Mouse (Mus musculus) 3134 (cell line): ENCODE results near the gene Manf.

ENCODE experiments used
- DNase-seq: peaks from one replicate; pipeline ENCODE4 v3.0.0-alpha.2; 2011; ENCODE audit warnings: low spot score; ENCODE audit not compliant: insufficient read length; ENCODE audit errors: extremely low read depth

Gene Manf

DNA sequence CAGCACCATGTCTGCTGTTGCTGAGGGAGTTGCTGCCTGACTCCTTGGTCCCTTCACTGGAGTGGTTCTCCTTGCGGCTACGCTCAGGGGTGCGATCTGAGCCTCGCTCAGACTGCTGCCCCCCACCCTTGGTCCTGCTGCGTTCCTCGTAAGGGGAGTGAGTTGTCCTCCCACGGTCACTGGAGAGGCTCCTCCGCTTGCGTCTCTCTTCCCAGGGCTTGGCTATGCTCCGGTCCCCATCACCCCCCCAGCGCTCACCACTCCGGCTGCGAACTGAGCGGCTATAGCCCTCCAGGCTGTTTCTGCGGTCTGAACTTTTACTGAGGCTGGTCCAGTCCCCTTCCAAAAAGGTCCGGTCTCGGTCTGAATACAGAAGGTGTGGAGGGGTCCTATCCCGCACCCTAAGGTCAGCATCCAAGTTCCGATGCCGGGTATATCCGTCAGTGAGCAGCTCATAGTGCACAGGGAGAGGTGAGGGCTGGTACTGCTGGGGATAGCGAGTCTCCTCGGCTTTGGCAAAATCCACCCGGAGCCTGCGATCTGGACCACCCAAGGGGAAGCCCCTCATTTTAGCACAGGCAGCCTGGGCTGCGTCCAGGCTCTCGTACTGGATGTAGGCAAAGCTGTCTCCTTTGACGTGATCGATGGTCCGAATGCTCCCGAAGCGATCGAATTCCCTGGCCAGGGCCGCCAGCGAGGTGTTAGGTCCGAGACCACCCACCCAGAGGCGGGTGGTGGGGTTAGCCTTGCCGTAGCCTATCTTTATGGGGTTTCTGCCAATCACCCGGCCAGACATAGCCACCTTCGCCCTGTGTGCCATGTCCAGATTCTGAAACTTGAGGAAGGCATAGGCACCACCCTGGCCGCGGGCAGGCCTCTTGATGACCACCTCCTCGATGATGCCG lies 6.5 kb downstream of the Manf start:
- DNase-seq, result no peak

DNA sequence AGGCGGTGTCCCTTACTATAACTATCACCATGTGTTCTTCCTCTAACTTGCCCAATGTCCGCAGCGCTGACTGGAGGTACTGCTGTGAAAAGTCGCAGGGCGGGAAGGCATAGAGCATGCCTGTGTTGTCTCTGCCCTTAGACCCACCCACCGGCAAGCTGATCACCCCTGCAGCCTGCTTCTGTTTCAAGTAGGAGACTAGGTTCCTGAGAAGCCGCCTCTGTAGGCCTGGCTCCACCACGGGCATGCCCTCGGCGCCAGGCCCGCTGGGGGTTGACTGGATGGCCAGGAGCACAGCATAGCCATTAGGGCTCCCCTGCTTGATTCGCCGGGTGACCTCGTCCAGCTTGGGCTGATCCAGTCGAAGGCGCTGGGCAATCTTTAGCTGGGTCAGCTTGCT lies 7.5 kb downstream of the Manf start:
- DNase-seq, result peak; percentile 28

DNA sequence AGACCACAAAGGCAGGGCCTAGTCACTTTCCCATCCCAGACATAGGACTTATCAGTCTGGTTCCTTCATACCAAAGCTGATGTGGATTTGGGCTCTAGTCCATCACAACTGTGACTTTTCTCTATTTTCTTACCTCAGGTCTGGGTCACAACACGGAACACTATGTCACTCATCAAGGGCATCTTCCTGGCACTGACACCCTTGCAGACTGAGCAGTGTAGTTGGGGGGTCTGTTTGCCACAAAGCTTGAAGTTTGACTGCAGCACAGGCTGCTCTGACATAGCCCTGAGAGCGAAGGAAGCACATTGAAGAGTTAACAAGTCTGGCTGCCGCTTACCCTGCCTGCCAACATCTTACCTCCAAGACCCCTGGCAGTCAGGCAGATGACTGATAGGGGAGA lies 8.7 kb downstream of the Manf start:
- no peak for DNase-seq

- DNase-seq, result no peak
Observed at GRCm38 (mm10) chr9:106882176-106882575, 9.6 kb downstream of the Manf start.

DNA sequence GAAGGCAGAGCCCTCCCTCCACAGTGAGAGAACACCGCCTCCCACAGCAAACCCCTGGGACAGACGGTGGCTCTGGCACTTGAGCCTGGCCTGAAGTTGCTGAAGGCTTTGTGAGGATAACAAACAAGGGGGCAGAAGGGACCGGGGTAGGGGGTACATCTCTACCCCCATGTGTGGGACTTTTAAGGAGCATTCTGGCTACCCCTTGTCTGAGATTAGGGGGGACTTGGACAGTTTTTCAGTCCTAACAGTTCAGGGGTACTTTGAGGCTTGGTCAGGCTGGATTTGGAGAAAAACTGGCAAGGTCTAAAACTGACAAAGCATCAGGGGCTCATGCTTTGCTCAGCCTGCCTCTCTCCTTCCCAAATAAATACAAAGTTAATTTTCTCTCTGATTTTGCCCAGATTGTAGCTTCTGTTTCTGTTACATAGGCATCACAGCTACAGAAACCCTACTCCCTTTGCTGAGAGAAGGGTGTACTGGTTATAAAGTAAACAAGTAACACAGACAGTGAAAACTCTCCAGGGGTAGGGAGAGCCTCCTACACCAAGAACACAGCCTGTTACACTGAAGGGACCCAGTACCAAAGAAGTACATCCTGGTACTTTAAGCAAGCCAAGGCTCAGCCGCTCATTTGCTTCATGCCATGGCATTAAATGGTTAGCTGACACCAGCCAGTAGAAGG lies 10.6 kb downstream of the Manf start:
- no peak for DNase-seq

GRCm38 (mm10) chr9:106879471-106879870 lies 12.3 kb downstream of the Manf start:
- no peak for DNase-seq

DNA sequence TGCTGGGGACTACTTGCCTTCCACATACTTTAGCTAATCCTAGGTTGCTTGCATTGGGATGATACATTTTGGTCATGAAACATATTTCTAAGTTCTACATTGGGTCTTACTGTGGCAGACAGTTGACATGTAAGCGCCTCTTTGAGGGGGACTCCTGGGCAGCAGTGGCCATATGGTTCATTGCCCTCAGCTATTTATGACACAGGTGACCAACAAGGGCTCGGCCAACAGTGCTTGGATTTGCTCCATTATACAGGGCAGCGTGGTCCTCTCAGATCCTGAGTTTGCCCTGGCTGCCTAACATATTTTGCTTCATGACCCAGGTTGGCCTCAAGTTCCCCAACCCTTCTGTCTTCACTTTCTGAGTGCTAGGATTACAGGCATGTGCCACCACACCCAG lies 15.1 kb downstream of the Manf start:
- DNase-seq, result no peak

- DNase-seq, result no peak
Observed at GRCm38 (mm10) chr9:106874216-106874615, 17.6 kb downstream of the Manf start.

DNA sequence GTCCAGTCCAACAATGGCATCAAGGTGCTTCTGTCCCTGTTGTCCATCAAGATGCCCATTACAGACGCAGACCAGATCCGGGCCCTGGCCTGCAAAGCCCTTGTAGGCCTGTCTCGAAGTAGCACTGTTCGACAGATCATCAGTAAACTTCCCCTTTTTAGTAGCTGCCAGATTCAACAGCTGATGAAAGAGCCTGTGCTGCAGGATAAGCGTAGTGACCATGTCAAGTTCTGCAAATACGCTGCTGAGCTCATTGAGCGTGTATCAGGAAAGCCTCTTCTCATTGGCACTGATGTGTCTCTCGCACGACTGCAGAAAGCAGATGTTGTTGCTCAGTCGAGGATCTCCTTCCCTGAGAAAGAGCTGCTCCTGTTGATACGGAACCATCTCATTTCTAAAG lies 33.7 kb downstream of the Manf start:
- no peak for DNase-seq

- DNase-seq, result no peak
Observed at GRCm38 (mm10) chr9:106856664-106857063, 35.1 kb downstream of the Manf start.

DNA sequence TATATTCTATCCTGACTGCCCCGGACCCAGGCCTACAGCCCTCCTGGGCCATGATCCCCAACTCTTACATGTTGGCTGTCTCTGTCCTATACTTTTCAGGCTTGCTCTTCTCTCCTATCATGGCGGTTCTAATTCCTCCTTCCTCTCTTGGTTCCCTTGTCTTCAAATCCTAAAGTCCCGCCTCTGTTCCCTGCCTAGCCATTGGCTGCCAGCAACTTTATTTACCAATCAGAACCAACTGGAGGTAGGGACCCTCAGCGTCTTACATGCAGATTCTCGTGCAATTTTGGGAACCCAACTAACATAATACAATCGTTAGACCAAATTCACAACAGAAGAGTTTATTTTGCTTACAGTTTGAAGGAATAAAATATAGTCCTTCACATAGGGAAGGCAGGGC lies 49.0 kb downstream of the Manf start:
- DNase-seq, result no peak

- no peak for DNase-seq
Observed at GRCm38 (mm10) chr9:106840569-106840968, 51.2 kb downstream of the Manf start.

- DNase-seq, result peak; percentile 92
Observed at GRCm38 (mm10) chr9:106822381-106823104, 69.2 kb downstream of the Manf start.

- DNase-seq, result peak; percentile 99
Observed at GRCm38 (mm10) chr9:106821618-106822380, 70.0 kb downstream of the Manf start, which contains the start of gene Dcaf1. Dcaf1 (plus strand) TSS chr9:106821874.

- DNase-seq, result no peak
Observed at GRCm38 (mm10) chr9:106821050-106821617, 70.6 kb downstream of the Manf start.

GRCm38 (mm10) chr9:106819201-106819600 lies 72.6 kb downstream of the Manf start:
- no peak for DNase-seq

GRCm38 (mm10) chr9:106818191-106818590 lies 73.6 kb downstream of the Manf start:
- no peak for DNase-seq

DNA sequence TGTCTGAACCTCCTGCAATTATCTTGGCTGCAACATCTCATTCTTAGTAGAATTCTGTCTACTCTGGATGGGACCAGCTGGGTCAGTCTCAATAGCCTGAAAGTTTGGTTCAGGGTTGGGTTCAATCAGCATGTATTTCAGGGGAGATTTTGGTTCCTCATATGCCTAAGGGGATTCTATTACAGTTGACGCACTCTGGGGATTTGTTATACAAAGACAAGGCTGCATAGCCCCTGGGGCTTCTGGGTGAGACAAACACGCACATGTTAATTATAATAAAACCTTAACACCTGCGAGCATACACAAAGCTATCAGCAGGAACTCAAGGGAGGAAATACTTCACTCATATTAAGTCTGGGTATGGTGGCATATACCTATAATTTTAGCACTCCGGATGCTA lies 85.3 kb downstream of the Manf start:
- DNase-seq, result no peak

DNA sequence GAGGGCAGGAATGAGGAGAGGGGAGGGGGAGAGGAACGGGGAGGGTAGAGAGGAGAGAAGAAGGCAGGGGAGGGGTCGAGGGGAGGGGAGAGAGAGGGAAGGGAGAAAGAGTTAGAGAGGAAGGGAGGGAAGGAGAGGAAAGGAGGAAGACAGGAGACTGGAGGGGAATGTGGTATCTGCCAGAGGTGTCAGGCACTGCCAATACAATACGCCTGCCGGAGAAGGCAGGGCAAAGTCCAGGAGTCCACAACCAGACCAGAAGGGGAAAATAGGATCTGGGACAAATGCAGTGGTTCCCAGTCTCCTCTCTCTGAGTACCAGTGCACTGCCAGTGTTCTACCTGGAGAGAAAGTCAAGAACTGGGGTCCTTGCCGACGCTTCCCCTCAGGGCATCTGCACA lies 100.9 kb downstream of the Manf start:
- no peak for DNase-seq

DNA sequence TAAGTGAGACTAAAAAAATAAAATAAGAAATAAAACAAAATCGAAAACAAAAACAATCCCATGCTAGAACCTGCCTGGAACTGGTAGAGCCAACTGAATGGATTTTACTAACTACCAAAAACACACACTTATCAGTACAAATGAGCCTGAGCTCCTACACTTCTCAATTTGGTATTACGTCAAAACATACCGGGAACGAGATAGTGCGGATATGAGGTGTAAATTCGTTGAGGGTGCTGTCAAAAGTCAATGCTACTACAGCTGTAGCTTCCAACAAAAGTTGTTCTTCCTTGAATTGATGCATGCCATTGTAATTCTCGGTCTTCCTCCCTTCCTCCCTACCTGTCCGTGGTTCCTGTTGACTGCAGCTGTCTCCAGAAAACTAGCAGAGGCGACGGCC lies 102.4 kb downstream of the Manf start:
- no peak for DNase-seq
